Mouse (Mus musculus) midbrain, embryonic 15.5 days (tissue): ENCODE measurements around the gene Svbp. TPM values are rescaled to one million over a fixed set of nuclear protein-coding genes. Genes with fewer than 3 reads are reported as not detected.

Source experiments
- ATAC-seq: fragments of 200-750 bp; cut with Nextera tagmentation; replicated peaks from 2 replicates; pipeline ENCODE4 v1.8.0; 2017; ENCODE audit warnings: moderate TSS enrichment
- H3K27ac ChIP-seq: fragments of 300-500 bp; sonication (generic); 2 replicates; pipeline ENCODE4 v1.5.1; 2015; ENCODE audit warnings: mild to moderate bottlenecking, inconsistent platforms
- H3K27me3 ChIP-seq: fragments of 300-500 bp; sonication (generic); replicated peaks from 2 replicates; pipeline ENCODE4 v1.6.1; 2015; ENCODE audit warnings: inconsistent platforms
- H3K36me3 ChIP-seq: fragments of 300-500 bp; sonication (generic); replicated peaks from 2 replicates; pipeline ENCODE4 v1.6.1; 2015; ENCODE audit warnings: inconsistent platforms
- H3K4me1 ChIP-seq: fragments of 300-500 bp; sonication (generic); 2 replicates; pipeline ENCODE4 v1.6.1; 2015; ENCODE audit warnings: inconsistent platforms
- H3K4me2 ChIP-seq: fragments of 300-500 bp; sonication (generic); 2 replicates; pipeline ENCODE4 v1.6.1; 2015; ENCODE audit warnings: inconsistent platforms, mild to moderate bottlenecking, moderate library complexity
- H3K4me3 ChIP-seq: fragments of 300-500 bp; sonication (generic); 2 replicates; pipeline ENCODE4 v1.5.1; 2015; ENCODE audit warnings: mild to moderate bottlenecking, inconsistent platforms
- H3K9ac ChIP-seq: fragments of 300-500 bp; sonication (generic); 2 replicates; pipeline ENCODE4 v1.6.1; 2015; ENCODE audit warnings: mild to moderate bottlenecking, inconsistent platforms
- H3K9me3 ChIP-seq: fragments of 300-500 bp; sonication (generic); 2 replicates; pipeline ENCODE4 v1.6.1; 2016; ENCODE audit warnings: inconsistent platforms
- WGBS: fragments of 180-500 bp; shearing (Covaris S2); methylation state at CpG from one replicate; pipeline ENCODE4 v1.1.7; 2015; ENCODE audit warnings: mixed read lengths; 5-methylcytosine and 5-hydroxymethylcytosine counted together
- polyA plus RNA-seq: library from polyadenylated mRNA; unstranded; fragments of >200 nt; fragmentation: Nextera tagmentation; extraction: Ambion mirVana; gene quantifications from 2 replicates; pipeline ENCODE4 v1.2.1, GENCODE M21; 2015

Svbp gene
- 237 and 238 TPM in 2 replicates for polyA plus RNA-seq

- WGBS: 1% methylated on average over 43 of the region's 47 CpGs
- H3K27me3 ChIP-seq: no peaks in the 10 kb centered on the region
- peak within 1 kb of the TSS; percentile 58 for H3K4me2 ChIP-seq
- peak within 1 kb of the TSS; percentile 61 for H3K9ac ChIP-seq
- H3K9me3 ChIP-seq: no peaks in the 10 kb centered on the region
- H3K4me1 ChIP-seq: peaks cover 21% of the 10 kb centered on the region
- no peaks in the 10 kb centered on the region for H3K36me3 ChIP-seq
- ATAC-seq: peak; percentile 89
- peak within 1 kb of the TSS; percentile 77 for H3K27ac ChIP-seq
- H3K4me3 ChIP-seq: peak within 1 kb of the TSS; percentile 56
Measured at GRCm38 (mm10) chr4:119194909-119195581, at the start of gene Svbp. TSS of gene Svbp (plus strand) at chr4:119195306.

GRCm38 (mm10) chr4:119146816-119147215 is 48.3 kb upstream of the Svbp start:
- ATAC-seq: no peak
- no peak overlapping the region for H3K27ac ChIP-seq
- no peak overlapping the region for H3K4me3 ChIP-seq
- H3K27me3 ChIP-seq: no peaks in the 10 kb centered on the region
- H3K4me2 ChIP-seq: no peak overlapping the region
- H3K9me3 ChIP-seq: no peaks in the 10 kb centered on the region
- H3K4me1 ChIP-seq: no peaks in the 10 kb centered on the region
- H3K9ac ChIP-seq: no peak overlapping the region
- no peaks in the 10 kb centered on the region for H3K36me3 ChIP-seq
- 86% methylated on average over 7 of the region's 7 CpGs for WGBS

GRCm38 (mm10) chr4:119147347-119147746 is 47.8 kb upstream of the Svbp start:
- H3K27me3 ChIP-seq: no peaks in the 10 kb centered on the region
- no peak overlapping the region for H3K4me2 ChIP-seq
- no peak for ATAC-seq
- no peaks in the 10 kb centered on the region for H3K9me3 ChIP-seq
- no peaks in the 10 kb centered on the region for H3K36me3 ChIP-seq
- H3K9ac ChIP-seq: no peak overlapping the region
- no peak overlapping the region for H3K4me3 ChIP-seq
- no peak overlapping the region for H3K27ac ChIP-seq
- WGBS: 94% methylated on average over 5 of the region's 5 CpGs
- H3K4me1 ChIP-seq: no peaks in the 10 kb centered on the region

GRCm38 (mm10) chr4:119148741-119149140 is 46.4 kb upstream of the Svbp start:
- H3K4me1 ChIP-seq: no peaks in the 10 kb centered on the region
- 89% methylated on average over 11 of the region's 11 CpGs for WGBS
- no peak overlapping the region for H3K9ac ChIP-seq
- H3K9me3 ChIP-seq: no peaks in the 10 kb centered on the region
- no peak overlapping the region for H3K4me2 ChIP-seq
- no peak overlapping the region for H3K27ac ChIP-seq
- H3K27me3 ChIP-seq: no peaks in the 10 kb centered on the region
- H3K4me3 ChIP-seq: no peak overlapping the region
- no peak for ATAC-seq
- no peaks in the 10 kb centered on the region for H3K36me3 ChIP-seq

- ATAC-seq: no peak
- Histone ChIP-seq H3K4me2 (no peak overlapping the region), H3K9me3 (no peaks in the 10 kb centered on the region), H3K4me3 (no peak overlapping the region), H3K27ac (no peak overlapping the region), H3K36me3 (no peaks in the 10 kb centered on the region), H3K4me1 (no peaks in the 10 kb centered on the region), H3K9ac (no peak overlapping the region), H3K27me3 (no peaks in the 10 kb centered on the region)
- 30% methylated on average over 2 of the region's 2 CpGs for WGBS
Measured at GRCm38 (mm10) chr4:119157186-119157585, 37.9 kb upstream of the Svbp start.

GRCm38 (mm10) chr4:119157891-119158290 is 37.2 kb upstream of the Svbp start:
- Histone ChIP-seq H3K9ac (no peak overlapping the region), H3K9me3 (no peaks in the 10 kb centered on the region), H3K27me3 (no peaks in the 10 kb centered on the region), H3K4me3 (no peak overlapping the region), H3K27ac (no peak overlapping the region), H3K4me1 (no peaks in the 10 kb centered on the region), H3K36me3 (no peaks in the 10 kb centered on the region), H3K4me2 (no peak overlapping the region)
- no peak for ATAC-seq
- WGBS: 89% methylated on average over 5 of the region's 5 CpGs

GRCm38 (mm10) chr4:119161358-119161757 is 33.7 kb upstream of the Svbp start:
- no peak overlapping the region for H3K27ac ChIP-seq
- H3K27me3 ChIP-seq: no peaks in the 10 kb centered on the region
- no peak for ATAC-seq
- H3K4me3 ChIP-seq: no peak overlapping the region
- no peak overlapping the region for H3K9ac ChIP-seq
- no peaks in the 10 kb centered on the region for H3K36me3 ChIP-seq
- H3K9me3 ChIP-seq: no peaks in the 10 kb centered on the region
- H3K4me1 ChIP-seq: no peaks in the 10 kb centered on the region
- H3K4me2 ChIP-seq: no peak overlapping the region
- 70% methylated on average over 3 of the region's 3 CpGs for WGBS

GRCm38 (mm10) chr4:119162990-119163389 is 32.1 kb upstream of the Svbp start:
- WGBS: 87% methylated on average over 4 of the region's 4 CpGs
- no peaks in the 10 kb centered on the region for H3K9me3 ChIP-seq
- no peaks in the 10 kb centered on the region for H3K27me3 ChIP-seq
- no peak overlapping the region for H3K27ac ChIP-seq
- no peak overlapping the region for H3K4me2 ChIP-seq
- H3K4me3 ChIP-seq: no peak overlapping the region
- no peak overlapping the region for H3K9ac ChIP-seq
- ATAC-seq: no peak
- no peaks in the 10 kb centered on the region for H3K4me1 ChIP-seq
- no peaks in the 10 kb centered on the region for H3K36me3 ChIP-seq

- H3K36me3 ChIP-seq: no peaks in the 10 kb centered on the region
- no peak overlapping the region for H3K9ac ChIP-seq
- no peaks in the 10 kb centered on the region for H3K9me3 ChIP-seq
- 78% methylated on average over 7 of the region's 7 CpGs for WGBS
- H3K4me2 ChIP-seq: no peak overlapping the region
- H3K27ac ChIP-seq: no peak overlapping the region
- no peak overlapping the region for H3K4me3 ChIP-seq
- no peaks in the 10 kb centered on the region for H3K27me3 ChIP-seq
- no peaks in the 10 kb centered on the region for H3K4me1 ChIP-seq
- ATAC-seq: no peak
Measured at GRCm38 (mm10) chr4:119165916-119166315, 29.2 kb upstream of the Svbp start.

- Histone ChIP-seq H3K4me1 (0 out of 2 replicates have a peak, but pooled peaks cover 4% of the 10 kb centered on the region), H3K36me3 (no peaks in the 10 kb centered on the region), H3K9me3 (no peaks in the 10 kb centered on the region), H3K27ac (no peak overlapping the region), H3K27me3 (no peaks in the 10 kb centered on the region), H3K4me3 (no peak overlapping the region), H3K4me2 (no peak overlapping the region), H3K9ac (no peak overlapping the region)
- 85% methylated on average over 4 of the region's 4 CpGs for WGBS
- ATAC-seq: no peak
Measured at GRCm38 (mm10) chr4:119167068-119167467, 28.0 kb upstream of the Svbp start.

GRCm38 (mm10) chr4:119167663-119168062 is 27.4 kb upstream of the Svbp start:
- Histone ChIP-seq H3K9ac (no peak overlapping the region), H3K4me2 (no peak overlapping the region), H3K4me1 (peaks cover 10% of the 10 kb centered on the region), H3K36me3 (no peaks in the 10 kb centered on the region), H3K27ac (no peak overlapping the region), H3K27me3 (no peaks in the 10 kb centered on the region), H3K4me3 (no peak overlapping the region), H3K9me3 (no peaks in the 10 kb centered on the region)
- 4% methylated on average over 4 of the region's 4 CpGs for WGBS
- ATAC-seq: peak; percentile 61

GRCm38 (mm10) chr4:119172919-119173650 is 22.0 kb upstream of the Svbp start:
- ATAC-seq: no peak
- 37% methylated on average over 18 of the region's 18 CpGs for WGBS
- H3K36me3 ChIP-seq: no peaks in the 10 kb centered on the region
- peak overlapping the region; percentile 93 for H3K4me3 ChIP-seq
- H3K4me2 ChIP-seq: peak overlapping the region; percentile 79
- peaks cover 20% of the 10 kb centered on the region for H3K4me1 ChIP-seq
- H3K9ac ChIP-seq: peak overlapping the region; percentile 71
- no peaks in the 10 kb centered on the region for H3K9me3 ChIP-seq
- H3K27ac ChIP-seq: peak overlapping the region; percentile 77
- H3K27me3 ChIP-seq: no peaks in the 10 kb centered on the region
